Comparison of ENCODE assay signal across 12 mouse cellular contexts in genomic region chr16:49878051-49878450, GRCm38 (mm10).
"Had no signal": no experiment of that assay in that cellular context is flagged by ENCODE, and none has a peak within 500 bp of the region (broad histone marks: within the 10 kb centered on the region; RNA-seq: fewer than 3 reads in every experiment).

No protein-coding gene starts in this region.

- DNase-seq: retina, postnatal 1 day; right cerebral cortex, adult 18-20 months; right cerebral cortex, postnatal 14 days; right cerebral cortex, postnatal 25 days; right cerebral cortex, postnatal 4 days; spleen, adult 18-20 months; thymus, adult 18-20 months; thymus, adult 2 months; thymus, postnatal 14 days; thymus, postnatal 25 days; thymus, postnatal 36 days; thymus, postnatal 4 days had no signal
